Mouse (Mus musculus): ENCODE data around the gene Fibcd1.

GRCm38 (mm10) chr2:31863766-31864165 is 18.0 kb upstream of the Fibcd1 start:
- TF ChIP-seq POLR2A (IDR thresholded peaks at IDR 0.05; ENCODE audit: borderline replicate concordance, insufficient read depth, low read length) (no peak), CTCF (IDR thresholded peaks at IDR 0.05; ENCODE audit: borderline replicate concordance, insufficient read depth, low read depth, low read length) (no peak)

Data from cerebellum, adult 2 months (tissue).